Mouse (Mus musculus): ENCODE measurements around the gene Ets1. TPM values are rescaled to one million over a fixed set of nuclear protein-coding genes. Genes with fewer than 3 reads are reported as not detected.

Gene Ets1
- total and polyA plus RNA-seq, 3 experiments, result 10.0 to 23.5 (median 19.8) TPM

DNA sequence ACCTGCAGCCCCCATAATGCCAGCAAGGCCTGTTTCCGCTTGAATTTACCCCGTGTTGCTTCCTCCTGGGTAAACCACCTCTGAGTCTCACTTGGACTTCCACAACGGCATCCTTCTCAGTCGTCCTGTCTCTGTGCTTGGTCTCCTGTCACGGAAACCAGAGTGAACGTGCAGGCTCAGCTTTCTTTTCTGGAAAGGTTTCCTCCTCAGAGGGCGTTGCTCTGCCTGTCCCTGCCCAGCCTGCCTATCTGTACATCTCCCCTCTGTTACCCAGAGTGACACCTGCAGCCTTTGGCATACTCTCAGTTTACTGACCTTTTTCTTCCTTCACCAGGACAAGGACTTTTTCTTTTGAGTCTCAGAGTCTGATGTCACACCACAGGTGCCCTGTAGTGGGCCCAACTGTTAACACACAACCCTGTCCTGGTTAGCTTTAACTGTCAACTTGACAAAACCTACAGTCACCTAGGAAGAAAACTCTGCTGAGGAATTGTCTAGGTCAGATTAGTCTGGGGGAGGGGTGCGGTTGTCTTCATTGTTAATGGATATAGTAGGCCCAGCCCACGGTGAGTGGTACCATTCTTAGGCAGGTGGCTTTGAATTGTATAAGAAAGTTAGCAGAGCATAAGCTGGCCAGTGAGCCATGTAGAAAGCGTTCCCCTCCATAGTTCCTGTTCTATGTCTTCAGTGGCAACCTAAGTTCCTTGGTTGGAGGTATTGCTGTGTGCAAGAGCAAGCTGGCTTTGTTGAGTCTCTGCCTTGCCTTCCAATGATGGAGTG lies 27.0 kb upstream of the Ets1 start:
- Histone ChIP-seq H3K79me2 (replicated peaks; ENCODE audit: control insufficient read depth, extremely low read depth, insufficient read depth, poor library complexity, severe bottlenecking) (no peaks in the 10 kb centered on the region), H3K36me3 (replicated peaks in 1 of 2; ENCODE audit: control insufficient read depth in 1 of 2, insufficient read depth in 1 of 2, low read length in 1 of 2) (no peaks in the 10 kb centered on the region), H3K9ac (ENCODE audit: insufficient read depth, low read depth) (no peak overlapping the region), H3K4me1 (ENCODE audit: control insufficient read depth in 1 of 2, insufficient read depth in 2 of 2) (peaks cover 26 to 67% of the 10 kb centered on the region in 2 experiments), H3K27me3 (replicated peaks) (no peaks in the 10 kb centered on the region), H3K4me2 (ENCODE audit: insufficient read depth, low read depth, poor library complexity, severe bottlenecking) (no peak overlapping the region), H3K27ac (ENCODE audit: insufficient read depth, low read depth) (no peak overlapping the region), H3K9me3 (replicated peaks; ENCODE audit: low read length) (no peaks in the 10 kb centered on the region), H3K4me3 (replicated peaks in 1 of 3; ENCODE audit: low read depth in 2 of 3, low read length in 2 of 3, poor library complexity in 1 of 3) (no peak overlapping the region)
- DNase-seq (ENCODE audit: extremely low read depth), result no peak
- dilution Hi-C loops (cut with MboI; ENCODE audit: extremely low pct_ligation_motif_present, extremely low pct_unique_long_range_greater_than_20kb, low sequenced_read_pairs), result no loop called here
- in situ Hi-C loops (cut with MboI; ENCODE audit: low pct_ligation_motif_present, low pct_unique_long_range_greater_than_20kb, low sequenced_read_pairs), result no loop called here
- TF ChIP-seq E2F4 (IDR thresholded peaks at IDR 0.05; ENCODE audit: insufficient replicate concordance, low read depth, low read length) (no peak), JUN (IDR thresholded peaks at IDR 0.05; ENCODE audit: insufficient read depth, low read depth, low read length) (no peak), ZMIZ1 (IDR thresholded peaks at IDR 0.05; ENCODE audit: low read depth, low read length) (no peak), RAD21 (IDR thresholded peaks at IDR 0.05; ENCODE audit: low read depth, low read length) (no peak), TCF12 (IDR thresholded peaks at IDR 0.05; ENCODE audit: low read depth, low read length) (no peak), POLR2A (IDR thresholded peaks at IDR 0.05; ENCODE audit: low read depth, low read length) (no peak), MAX (IDR thresholded peaks at IDR 0.05; ENCODE audit: low read length) (no peak)

DNA sequence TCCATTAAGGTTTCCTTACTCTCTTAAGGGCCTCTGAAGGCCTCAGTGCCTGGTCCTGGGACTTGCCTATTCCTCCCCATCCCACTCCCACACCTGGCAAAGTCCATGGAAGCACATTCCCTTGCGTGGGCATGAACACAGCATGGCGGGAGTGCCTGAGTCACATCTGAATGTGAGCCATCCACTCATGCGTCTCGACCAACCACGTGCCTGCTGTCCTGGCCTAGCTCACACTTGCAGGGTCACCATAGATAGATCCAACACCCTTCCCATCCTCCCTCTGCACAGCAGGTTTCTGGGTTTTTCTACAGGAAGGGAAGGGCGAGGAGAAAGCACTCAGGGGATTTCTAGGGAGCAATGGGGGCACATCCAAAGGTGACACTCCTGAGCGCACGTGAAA lies 25.8 kb upstream of the Ets1 start:
- Histone ChIP-seq H3K4me1 (ENCODE audit: control insufficient read depth in 1 of 2, insufficient read depth in 2 of 2) (peaks cover 31 to 79% of the 10 kb centered on the region in 2 experiments), H3K9ac (ENCODE audit: insufficient read depth, low read depth) (no peak overlapping the region), H3K9me3 (replicated peaks; ENCODE audit: low read length) (no peaks in the 10 kb centered on the region), H3K4me2 (ENCODE audit: insufficient read depth, low read depth, poor library complexity, severe bottlenecking) (no peak overlapping the region), H3K27me3 (replicated peaks) (no peaks in the 10 kb centered on the region), H3K4me3 (replicated peaks in 1 of 3; ENCODE audit: low read depth in 2 of 3, low read length in 2 of 3, poor library complexity in 1 of 3) (no peak overlapping the region), H3K36me3 (replicated peaks in 1 of 2; ENCODE audit: control insufficient read depth in 1 of 2, insufficient read depth in 1 of 2, low read length in 1 of 2) (no peaks in the 10 kb centered on the region), H3K79me2 (replicated peaks; ENCODE audit: control insufficient read depth, extremely low read depth, insufficient read depth, poor library complexity, severe bottlenecking) (no peaks in the 10 kb centered on the region), H3K27ac (ENCODE audit: insufficient read depth, low read depth) (no peak overlapping the region)
- no peak for DNase-seq (ENCODE audit: extremely low read depth)
- TF ChIP-seq ZMIZ1 (IDR thresholded peaks at IDR 0.05; ENCODE audit: low read depth, low read length), result no peak
- TF ChIP-seq ETS1 (conservative IDR thresholded peaks at IDR 0.05; ENCODE audit: low read depth, low read length), result no peak
- no peak for TF ChIP-seq EP300 (IDR thresholded peaks at IDR 0.05; ENCODE audit: low read length)
- no peak for TF ChIP-seq POLR2A (IDR thresholded peaks at IDR 0.05; ENCODE audit: low read depth, low read length)
- TF ChIP-seq HCFC1 (IDR thresholded peaks at IDR 0.05; ENCODE audit: low read depth, low read length), result no peak
- TF ChIP-seq UBTF (IDR thresholded peaks at IDR 0.05; ENCODE audit: low read depth, low read length), result no peak
- no peak for TF ChIP-seq MAZ (IDR thresholded peaks at IDR 0.05; ENCODE audit: low read depth, low read length)
- dilution Hi-C loops (cut with MboI; ENCODE audit: extremely low pct_ligation_motif_present, extremely low pct_unique_long_range_greater_than_20kb, low sequenced_read_pairs), result no loop called here
- in situ Hi-C loops (cut with MboI; ENCODE audit: low pct_ligation_motif_present, low pct_unique_long_range_greater_than_20kb, low sequenced_read_pairs), result loop anchor here (10.0 kb wide), 1 partner anchor 85 kb away; no protein-coding TSS in a partner anchor

DNA sequence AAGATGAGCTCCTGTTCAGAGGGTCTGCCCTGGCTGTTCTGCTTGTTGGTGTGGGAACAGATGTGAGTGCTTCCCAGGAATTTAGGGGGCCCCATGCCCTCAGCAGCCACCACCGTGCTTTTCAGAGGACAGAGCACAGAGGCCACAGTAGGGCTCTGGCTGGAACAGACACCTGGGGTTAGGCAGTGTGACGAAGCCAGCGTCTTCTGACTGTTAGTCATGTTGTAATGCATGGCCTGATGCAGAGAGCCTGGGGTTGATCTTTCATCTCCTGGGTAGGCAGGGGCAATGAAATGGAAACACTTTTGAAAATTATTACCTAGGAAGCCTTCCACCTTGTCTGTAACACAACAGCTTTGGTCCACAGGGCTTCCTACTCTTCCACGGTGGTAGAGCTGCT lies 25.4 kb upstream of the Ets1 start:
- Histone ChIP-seq H3K4me1 (ENCODE audit: control insufficient read depth in 1 of 2, insufficient read depth in 2 of 2) (peaks cover 31 to 83% of the 10 kb centered on the region in 2 experiments), H3K4me3 (replicated peaks in 1 of 3; ENCODE audit: low read depth in 2 of 3, low read length in 2 of 3, poor library complexity in 1 of 3) (no peak overlapping the region), H3K4me2 (ENCODE audit: insufficient read depth, low read depth, poor library complexity, severe bottlenecking) (no peak overlapping the region), H3K79me2 (replicated peaks; ENCODE audit: control insufficient read depth, extremely low read depth, insufficient read depth, poor library complexity, severe bottlenecking) (no peaks in the 10 kb centered on the region), H3K9me3 (replicated peaks; ENCODE audit: low read length) (no peaks in the 10 kb centered on the region), H3K9ac (ENCODE audit: insufficient read depth, low read depth) (no peak overlapping the region), H3K27ac (ENCODE audit: insufficient read depth, low read depth) (no peak overlapping the region), H3K36me3 (replicated peaks in 1 of 2; ENCODE audit: control insufficient read depth in 1 of 2, insufficient read depth in 1 of 2, low read length in 1 of 2) (no peaks in the 10 kb centered on the region), H3K27me3 (replicated peaks) (no peaks in the 10 kb centered on the region)
- no peak for DNase-seq (ENCODE audit: extremely low read depth)
- TF ChIP-seq KAT2A (IDR thresholded peaks at IDR 0.05; ENCODE audit: insufficient replicate concordance, low read length), result no peak
- TF ChIP-seq MYC (IDR thresholded peaks at IDR 0.05; ENCODE audit: low read depth, low read length), result no peak
- TF ChIP-seq TBP (conservative IDR thresholded peaks at IDR 0.05; ENCODE audit: low read depth, low read length), result no peak
- no peak for TF ChIP-seq ZMIZ1 (IDR thresholded peaks at IDR 0.05; ENCODE audit: low read depth, low read length)
- dilution Hi-C loops (cut with MboI; ENCODE audit: extremely low pct_ligation_motif_present, extremely low pct_unique_long_range_greater_than_20kb, low sequenced_read_pairs) (no loop called here), in situ Hi-C loops (cut with MboI; ENCODE audit: low pct_ligation_motif_present, low pct_unique_long_range_greater_than_20kb, low sequenced_read_pairs) (loop anchor here (10.0 kb wide), 1 partner anchor 84 kb away; no protein-coding TSS in a partner anchor)

Data from CH12.LX (cell line).